Mouse (Mus musculus) testis, adult 2 months (tissue): ENCODE measurements around the gene Tmem120b. TPM values are rescaled to one million over a fixed set of nuclear protein-coding genes. Genes with fewer than 3 reads are reported as not detected.

Experiments used
- H3K27ac ChIP-seq: fragments of 200-500 bp; 2 replicates; pipeline ENCODE4 v1.5.1; 2012; ENCODE audit warnings: low read depth, low read length; ENCODE audit not compliant: control insufficient read depth, insufficient read depth
- H3K27me3 ChIP-seq: fragments of 200-500 bp; 2 replicates; pipeline ENCODE4 v1.6.1; 2012; ENCODE audit warnings: mild to moderate bottlenecking, low read length, moderate library complexity; ENCODE audit not compliant: control insufficient read depth, insufficient read depth
- H3K36me3 ChIP-seq: fragments of 200-500 bp; 2 replicates; pipeline ENCODE4 v1.6.1; 2012; ENCODE audit warnings: mild to moderate bottlenecking, low read length; ENCODE audit not compliant: control insufficient read depth, insufficient read depth
- H3K4me1 ChIP-seq: fragments of 200-500 bp; 2 replicates; pipeline ENCODE4 v1.6.1; 2012; ENCODE audit warnings: low read length; ENCODE audit not compliant: control insufficient read depth, insufficient read depth
- H3K4me3 ChIP-seq: fragments of 200-500 bp; 2 replicates; pipeline ENCODE4 v1.5.1; 2012; ENCODE audit warnings: low read depth, mild to moderate bottlenecking, low read length, moderate library complexity, mixed read lengths; ENCODE audit not compliant: control insufficient read depth
- CTCF ChIP-seq: fragments of 200-500 bp; IDR thresholded peaks from 2 replicates; pipeline ENCODE4 v1.5.1; 2012; ENCODE audit warnings: low read depth, mild to moderate bottlenecking, inconsistent platforms, low read length, moderate library complexity; ENCODE audit not compliant: control insufficient read depth, insufficient read depth, insufficient replicate concordance
- POLR2A ChIP-seq: fragments of 200-500 bp; IDR thresholded peaks from 2 replicates; pipeline ENCODE4 v1.6.1; 2012; ENCODE audit warnings: low read depth, mild to moderate bottlenecking, inconsistent platforms, low read length, moderate library complexity; ENCODE audit not compliant: control insufficient read depth
- polyA plus RNA-seq: library from polyadenylated mRNA; depleted of rRNA; stranded (reverse); fragments of >200 nt; gene quantifications from 2 replicates; pipeline ENCODE4 v1.2.3, GENCODE M21; 2012

Gene Tmem120b
- polyA plus RNA-seq, 1 experiment: 1.2 TPM

DNA sequence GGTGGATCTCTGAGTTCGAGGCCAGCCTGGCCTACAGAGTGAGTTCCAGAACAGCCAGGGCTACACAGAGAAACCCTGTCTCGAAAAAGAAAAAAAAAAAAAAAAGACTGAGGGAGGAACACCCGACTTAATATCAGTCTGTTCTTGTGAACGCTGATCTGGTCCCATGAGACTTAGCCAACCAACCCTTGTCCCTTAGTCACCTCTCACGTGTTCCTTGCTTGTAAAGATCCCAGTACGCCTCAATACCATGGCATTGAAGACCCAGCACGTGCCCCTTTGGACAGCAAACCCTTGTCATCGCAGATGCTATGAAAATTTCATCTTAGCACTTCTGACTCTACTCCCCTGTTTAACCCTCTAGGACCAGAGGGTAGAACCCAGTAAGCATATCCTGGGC lies 28.1 kb downstream of the Tmem120b start:
- peaks cover 2% of the 10 kb centered on the region; the same call in 1 of the 2 replicates for H3K4me1 ChIP-seq
- H3K27me3 ChIP-seq: no peaks in the 10 kb centered on the region
- H3K4me3 ChIP-seq: no peak overlapping the region
- H3K27ac ChIP-seq: no peak overlapping the region
- H3K36me3 ChIP-seq: no peaks in the 10 kb centered on the region
- no peak for TF ChIP-seq CTCF
- TF ChIP-seq POLR2A: no peak

DNA sequence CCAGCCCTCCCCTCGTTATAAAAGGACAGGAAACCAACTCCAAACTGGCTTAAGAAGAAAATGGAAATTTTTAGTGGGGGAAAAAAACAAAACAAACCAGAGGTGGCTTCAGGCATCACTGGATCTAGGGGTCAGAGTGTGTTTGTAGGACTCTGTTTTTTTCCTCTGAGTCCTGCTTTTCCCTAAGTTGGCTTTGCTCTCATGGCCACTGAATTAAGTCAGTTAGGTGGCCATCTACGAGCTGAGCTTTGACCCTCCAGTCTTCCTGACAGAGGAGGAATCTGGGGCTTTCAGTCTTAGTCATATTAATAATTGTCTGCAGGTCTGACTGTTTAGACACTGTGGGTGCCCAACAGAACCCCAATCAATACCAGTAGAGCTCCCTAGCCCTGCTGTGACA lies 30.3 kb downstream of the Tmem120b start:
- H3K27me3 ChIP-seq: no peaks in the 10 kb centered on the region
- H3K4me3 ChIP-seq: no peak overlapping the region

DNA sequence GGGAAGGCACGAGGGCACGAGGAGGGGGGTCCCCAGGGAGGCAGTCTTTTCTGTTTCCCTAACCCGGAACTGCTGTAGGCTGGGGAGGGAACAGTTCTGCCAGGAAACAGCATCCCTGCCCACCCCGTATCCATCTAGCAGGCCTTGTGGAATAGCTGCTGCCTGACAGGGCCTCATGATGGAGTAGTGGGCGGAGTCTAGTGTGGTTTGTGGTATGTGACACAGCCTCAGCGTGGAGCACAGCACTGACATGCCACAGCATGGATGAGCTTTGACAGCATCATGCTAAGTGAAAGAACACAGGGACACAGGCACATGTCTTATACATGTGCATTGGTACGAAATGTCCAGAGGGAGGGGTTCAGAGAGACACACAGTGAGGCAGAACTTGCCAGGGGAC lies 34.2 kb downstream of the Tmem120b start:
- H3K4me1 ChIP-seq: no peaks in the 10 kb centered on the region
- no peaks in the 10 kb centered on the region for H3K36me3 ChIP-seq
- H3K27ac ChIP-seq: no peak overlapping the region
- TF ChIP-seq CTCF (no peak), POLR2A (no peak)
- no peaks in the 10 kb centered on the region for H3K27me3 ChIP-seq
- H3K4me3 ChIP-seq: no peak overlapping the region

More for the DNA sequence above, 30.3 kb downstream of the Tmem120b start:
- peaks cover 2% of the 10 kb centered on the region; the same call in 1 of the 2 replicates for H3K4me1 ChIP-seq
- no peaks in the 10 kb centered on the region for H3K36me3 ChIP-seq
- H3K27ac ChIP-seq: no peak overlapping the region
- no peak for TF ChIP-seq CTCF
- no peak for TF ChIP-seq POLR2A

DNA sequence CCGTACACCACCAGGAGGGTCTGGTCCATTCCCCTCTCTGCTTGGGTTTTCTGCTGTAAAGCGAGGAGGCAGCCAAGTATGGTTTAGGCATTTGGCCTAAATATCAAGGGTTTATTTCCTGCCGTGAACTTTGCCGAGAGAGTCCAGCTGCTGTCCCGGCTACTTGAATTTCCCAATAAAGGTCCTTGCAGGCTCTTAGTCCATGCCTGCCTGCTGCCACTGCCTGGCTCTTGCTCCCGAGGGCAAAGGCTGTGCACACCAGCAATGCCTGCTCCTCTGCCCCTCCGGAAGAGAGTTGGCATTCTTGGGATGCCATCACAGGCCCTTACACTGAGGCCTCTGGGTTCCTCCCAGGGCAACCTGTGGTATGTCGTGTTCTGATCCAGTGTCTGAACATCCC lies 35.3 kb downstream of the Tmem120b start:
- Histone ChIP-seq H3K4me3 (no peak overlapping the region), H3K36me3 (no peaks in the 10 kb centered on the region), H3K27ac (no peak overlapping the region), H3K4me1 (no peaks in the 10 kb centered on the region), H3K27me3 (no peaks in the 10 kb centered on the region)
- TF ChIP-seq POLR2A (no peak), CTCF (no peak)

DNA sequence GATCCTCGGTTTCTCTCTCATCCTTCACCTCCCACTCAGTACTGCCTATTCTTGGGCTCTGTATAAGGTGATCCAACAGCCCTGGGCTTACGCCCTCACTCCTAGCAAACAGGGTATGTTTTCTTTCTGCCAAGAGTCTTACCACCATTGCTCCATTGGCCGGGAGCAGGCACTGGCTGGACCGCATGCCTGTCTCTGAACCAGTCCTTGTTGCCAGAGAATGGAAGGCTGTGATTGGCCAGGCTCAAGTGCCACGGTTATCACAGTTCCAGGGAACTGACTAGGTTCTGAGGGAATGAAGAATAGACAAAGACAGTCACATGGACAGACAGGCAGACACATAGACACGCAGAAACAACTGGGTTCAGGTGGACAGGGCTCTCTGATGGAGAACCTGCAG lies 36.6 kb downstream of the Tmem120b start:
- Histone ChIP-seq H3K4me3 (no peak overlapping the region), H3K4me1 (peaks cover 3% of the 10 kb centered on the region), H3K27ac (no peak overlapping the region), H3K36me3 (no peaks in the 10 kb centered on the region), H3K27me3 (no peaks in the 10 kb centered on the region)
- TF ChIP-seq POLR2A (no peak), CTCF (no peak)

DNA sequence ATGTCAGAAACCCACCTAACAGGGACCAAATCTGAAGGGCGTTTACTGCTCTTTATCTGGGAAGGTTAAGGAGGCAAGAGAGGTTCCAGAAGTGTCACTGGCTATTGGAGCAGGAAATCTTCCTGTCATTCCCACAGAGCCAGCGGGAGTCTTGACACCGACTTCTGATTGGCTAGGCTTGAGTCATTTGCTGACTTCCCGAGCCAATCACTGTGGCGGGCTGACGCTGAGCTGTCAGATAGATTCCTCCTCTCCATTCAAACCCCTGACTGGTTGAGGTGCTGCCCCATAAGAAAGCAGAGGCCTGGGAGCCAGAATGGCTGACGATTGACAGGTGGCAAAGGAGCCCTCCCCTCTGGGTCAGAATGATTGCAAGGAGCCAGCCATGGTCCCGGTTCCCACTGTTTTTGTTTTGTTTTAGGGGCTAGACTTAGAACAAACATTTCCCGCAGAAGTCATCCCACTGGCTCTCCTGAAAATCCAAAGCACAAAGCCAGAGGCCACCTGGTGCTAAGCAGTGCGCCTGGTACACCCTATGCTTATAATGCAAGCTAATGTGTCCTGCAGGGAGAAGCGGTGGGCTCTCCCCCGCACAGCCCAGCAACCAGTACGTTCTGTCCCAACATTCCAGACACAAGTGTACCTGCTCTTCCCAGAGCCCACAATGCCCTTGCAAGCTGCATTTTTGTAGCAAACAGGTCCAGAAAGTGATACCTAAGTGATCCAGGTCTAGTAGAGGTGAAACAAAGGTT lies 41.4 kb downstream of the Tmem120b start:
- Histone ChIP-seq H3K27ac (no peak overlapping the region), H3K36me3 (no peaks in the 10 kb centered on the region), H3K4me1 (peaks cover 4% of the 10 kb centered on the region), H3K27me3 (no peaks in the 10 kb centered on the region), H3K4me3 (no peak overlapping the region)
- TF ChIP-seq CTCF: no peak
- no peak for TF ChIP-seq POLR2A

DNA sequence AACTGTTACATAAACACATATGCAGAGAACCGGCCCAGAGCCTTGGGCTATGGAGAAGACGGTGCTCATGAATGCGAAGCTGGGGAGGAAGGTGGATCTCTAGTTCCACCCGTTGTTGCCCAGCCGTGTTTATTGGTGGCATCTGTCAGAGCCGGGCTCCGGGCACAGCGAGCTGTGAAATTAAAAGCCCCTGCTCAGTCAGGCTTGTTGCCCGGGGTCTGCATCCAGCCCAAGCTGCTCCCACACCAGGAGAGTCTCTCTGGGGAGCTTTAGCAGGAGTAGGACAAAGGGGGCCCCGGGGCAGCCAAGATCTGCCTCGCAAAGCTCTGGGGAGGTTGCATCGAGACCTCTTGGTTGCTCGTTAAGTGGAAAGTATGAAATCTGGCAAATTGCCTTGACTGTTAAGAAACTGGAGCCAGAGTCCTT lies 42.1 kb downstream of the Tmem120b start:
- Histone ChIP-seq H3K36me3 (no peaks in the 10 kb centered on the region), H3K27me3 (no peaks in the 10 kb centered on the region), H3K4me3 (no peak overlapping the region), H3K27ac (no peak overlapping the region), H3K4me1 (peaks cover 4% of the 10 kb centered on the region)
- TF ChIP-seq CTCF (no peak), POLR2A (no peak)
